Mouse (Mus musculus): ENCODE data around the gene Sdcbp2.

GRCm38 (mm10) chr2:151631406-151632158, 59.2 kb downstream of the Sdcbp2 start:
- TF ChIP-seq CTCF (IDR thresholded peaks at IDR 0.05; ENCODE audit: low read depth, low read length): no peak
- no peak for TF ChIP-seq POLR2AphosphoS5 (IDR thresholded peaks at IDR 0.05; ENCODE audit: insufficient replicate concordance, low read depth, low read length)
- no peak for TF ChIP-seq TAL1 (conservative IDR thresholded peaks at IDR 0.05; ENCODE audit: low read depth, low read length)
